Comparison of ENCODE assay signal across 17 mouse cellular contexts in genomic region chr2:27032361-27032760, GRCm38 (mm10). TPM values are rescaled to one million over a fixed set of nuclear protein-coding genes. Genes with fewer than 3 reads are reported as not detected.
"Had no signal": no experiment of that assay in that cellular context is flagged by ENCODE, and none has a peak within 500 bp of the region (broad histone marks: within the 10 kb centered on the region; RNA-seq: fewer than 3 reads in every experiment).

No protein-coding gene starts in this region.

- H3K9me3 ChIP-seq: kidney, embryonic 15.5 days; limb, embryonic 15.5 days; liver, embryonic 13.5 days; midbrain, embryonic 10.5 days; neural tube, embryonic 15.5 days had no signal

- H3K4me3 ChIP-seq: kidney, embryonic 15.5 days; limb, embryonic 15.5 days; liver, embryonic 13.5 days; midbrain, embryonic 10.5 days; myocyte; neural tube, embryonic 15.5 days had no signal

- H3K9ac ChIP-seq: kidney, embryonic 15.5 days; limb, embryonic 15.5 days; liver, embryonic 13.5 days; neural tube, embryonic 15.5 days had no signal

- DNase-seq: kidney, adult 2 months; kidney, postnatal 36 days; liver, embryonic 13.5 days; lung, adult 18-20 months; lung, postnatal 10 days; lung, postnatal 4 days; right cerebral cortex, adult 18-20 months; right cerebral cortex, postnatal 25 days; thymus, postnatal 4 days had no signal

- H3K36me3 ChIP-seq: kidney, embryonic 15.5 days; limb, embryonic 15.5 days; liver, embryonic 13.5 days; midbrain, embryonic 10.5 days; neural tube, embryonic 15.5 days had no signal

- H3K4me2 ChIP-seq: kidney, embryonic 15.5 days; limb, embryonic 15.5 days; liver, embryonic 13.5 days; neural tube, embryonic 15.5 days had no signal

- H3K27ac ChIP-seq: kidney, embryonic 15.5 days; limb, embryonic 15.5 days; liver, embryonic 13.5 days; midbrain, embryonic 10.5 days; neural tube, embryonic 15.5 days had no signal

RNA-seq across cellular contexts. Expression of gene Mymk, which starts 39.6 kb away (rescaled TPM):
- total RNA-seq: megakaryocyte, adult 5-6 weeks had no signal
- polyA plus RNA-seq: midbrain, embryonic 10.5 days; small intestine, adult 2 months had no signal

RNA-seq across cellular contexts. Expression of gene Adamtsl2, which starts 46.8 kb away (rescaled TPM):
- total RNA-seq: megakaryocyte, adult 5-6 weeks had no signal

RNA-seq across cellular contexts. Expression of gene Adamts13, which starts 59.1 kb away (rescaled TPM):
- polyA plus RNA-seq: limb, embryonic 15.5 days; midbrain, embryonic 10.5 days; myocyte; neural tube, embryonic 11.5 days; neural tube, embryonic 15.5 days had no signal
